Mouse (Mus musculus) MEL (cell line): ENCODE measurements around the gene Rasip1. TPM values are rescaled to one million over a fixed set of nuclear protein-coding genes. Genes with fewer than 3 reads are reported as not detected.
"Not testable (repeated sequence)": the region's sequence is repeated elsewhere in the genome, so short reads cannot be mapped to it uniquely, and the experiment has no call there.

Experiments
- DNase-seq: peaks from one replicate; pipeline ENCODE4 v3.0.0; 2011; ENCODE audit warnings: low read depth, low spot score
- H3K27ac ChIP-seq: 2 replicates; pipeline ENCODE4 v1.5.1; 2012; ENCODE audit warnings: low read depth, mild to moderate bottlenecking, control low read depth, low read length, moderate library complexity; ENCODE audit not compliant: control insufficient read depth
- H3K27me3 ChIP-seq, 2 experiments: fragments of 150-350 bp in 1 of 2; sonication (generic) in 1 of 2; 2 replicates each; pipeline ENCODE4 v1.6.1; 2012; ENCODE audit warnings: low read length in 2 of 2, mild to moderate bottlenecking in 2 of 2, improper control_type of control experiment in 1 of 2, moderate library complexity in 1 of 2; ENCODE audit not compliant: insufficient read depth in 2 of 2, control insufficient read depth in 1 of 2
- H3K36me3 ChIP-seq, 2 experiments: 2 replicates each; pipeline ENCODE4 v1.6.1; 2012 to 2014; ENCODE audit warnings: low read length in 2 of 2, improper control_type of control experiment in 1 of 2, inconsistent platforms in 1 of 2, mild to moderate bottlenecking in 1 of 2; ENCODE audit not compliant: insufficient read depth in 2 of 2, control insufficient read depth in 1 of 2
- H3K4me1 ChIP-seq, 2 experiments: fragments of 150-350 bp in 1 of 2; sonication (generic) in 1 of 2; 2 replicates each; pipeline ENCODE4 v1.6.1; 2012; ENCODE audit warnings: low read length in 2 of 2, improper control_type of control experiment in 1 of 2, mild to moderate bottlenecking in 1 of 2; ENCODE audit not compliant: insufficient read depth in 2 of 2, control insufficient read depth in 1 of 2
- H3K4me3 ChIP-seq, 2 experiments: fragments of 150-350 bp in 1 of 2; sonication (generic) in 1 of 2; 2 replicates each; pipeline ENCODE4 v1.5.1; 2012; ENCODE audit warnings: low read depth in 2 of 2, low read length in 2 of 2, mild to moderate bottlenecking in 2 of 2, moderate library complexity in 2 of 2, control low read depth in 1 of 2, improper control_type of control experiment in 1 of 2; ENCODE audit not compliant: control insufficient read depth in 1 of 2, insufficient read depth in 1 of 2
- H3K79me2 ChIP-seq: 2 replicates; pipeline ENCODE4 v1.6.1; 2012; ENCODE audit warnings: mild to moderate bottlenecking, low read length, moderate library complexity; ENCODE audit not compliant: control insufficient read depth, poor library complexity, insufficient read depth
- H3K9ac ChIP-seq: 2 replicates; pipeline ENCODE4 v1.6.1; 2012; ENCODE audit warnings: low read depth, mild to moderate bottlenecking, control low read depth, low read length, moderate library complexity; ENCODE audit not compliant: control insufficient read depth, poor library complexity, severe bottlenecking
- H3K9me3 ChIP-seq: fragments of 150-350 bp; sonication (generic); replicated peaks from 2 replicates; pipeline ENCODE4 v1.6.1; 2012; ENCODE audit warnings: mild to moderate bottlenecking, low read length, improper control_type of control experiment, moderate library complexity; ENCODE audit not compliant: insufficient read depth
- BHLHE40 ChIP-seq: IDR thresholded peaks from 2 replicates; pipeline ENCODE4 v1.6.1; 2012; ENCODE audit warnings: low read depth, mild to moderate bottlenecking, inconsistent platforms, low read length, improper control_type of control experiment, borderline replicate concordance
- CHD1 ChIP-seq: IDR thresholded peaks from 2 replicates; pipeline ENCODE4 v1.6.1; 2012; ENCODE audit warnings: low read depth, mild to moderate bottlenecking, inconsistent platforms, low read length, improper control_type of control experiment
- CTCF ChIP-seq, 3 experiments: IDR thresholded peaks in 2 of 3; conservative IDR thresholded peaks in 1 of 3; 2 replicates each; pipeline ENCODE4 v1.5.1; 2011 to 2012; ENCODE audit warnings: low read length in 3 of 3, low read depth in 2 of 3, mild to moderate bottlenecking in 2 of 3, improper control_type of control experiment in 1 of 3, inconsistent platforms in 1 of 3, mixed read lengths in 1 of 3, moderate library complexity in 1 of 3; ENCODE audit not compliant: control insufficient read depth in 1 of 3, insufficient read depth in 1 of 3, poor library complexity in 1 of 3, severe bottlenecking in 1 of 3
- EP300 ChIP-seq, 2 experiments: IDR thresholded peaks; 2 replicates each; pipeline ENCODE4 v1.6.1; 2011; ENCODE audit warnings: improper control_type of control experiment in 2 of 2, low read length in 2 of 2, low read depth in 1 of 2, mild to moderate bottlenecking in 1 of 2
- GABPA ChIP-seq: IDR thresholded peaks from 2 replicates; pipeline ENCODE4 v1.6.1; 2012; ENCODE audit warnings: low read depth, mild to moderate bottlenecking, inconsistent platforms, low read length, improper control_type of control experiment, moderate library complexity
- HCFC1 ChIP-seq: IDR thresholded peaks from 2 replicates; pipeline ENCODE4 v1.6.1; 2012; ENCODE audit warnings: low read depth, mild to moderate bottlenecking, inconsistent platforms, low read length, improper control_type of control experiment, moderate library complexity
- KAT2A ChIP-seq: conservative IDR thresholded peaks from 2 replicates; pipeline ENCODE4 v1.6.1; 2012; ENCODE audit warnings: low read depth, low read length, improper control_type of control experiment, inconsistent platforms
- MAX ChIP-seq: IDR thresholded peaks from 2 replicates; pipeline ENCODE4 v1.6.1; 2011; ENCODE audit warnings: low read length, improper control_type of control experiment
- MAZ ChIP-seq: IDR thresholded peaks from 2 replicates; pipeline ENCODE4 v1.6.1; 2012; ENCODE audit warnings: low read depth, mild to moderate bottlenecking, inconsistent platforms, low read length, improper control_type of control experiment
- MYB ChIP-seq: IDR thresholded peaks from 2 replicates; pipeline ENCODE4 v1.6.1; 2011; ENCODE audit warnings: mild to moderate bottlenecking, low read depth, low read length, improper control_type of control experiment
- NRF1 ChIP-seq: IDR thresholded peaks from 2 replicates; pipeline ENCODE4 v1.6.1; 2014; ENCODE audit warnings: low read depth, mild to moderate bottlenecking, inconsistent platforms, low read length, improper control_type of control experiment, moderate library complexity; ENCODE audit not compliant: poor library complexity, insufficient read depth, severe bottlenecking
- POLR2A ChIP-seq, 2 experiments: IDR thresholded peaks; 2 replicates each; pipeline ENCODE4 v1.6.1; 2011 to 2012; ENCODE audit warnings: low read length in 2 of 2, mild to moderate bottlenecking in 2 of 2, control low read depth in 1 of 2, improper control_type of control experiment in 1 of 2, low read depth in 1 of 2, moderate library complexity in 1 of 2; ENCODE audit not compliant: control insufficient read depth in 1 of 2, insufficient read depth in 1 of 2, poor library complexity in 1 of 2
- POLR2AphosphoS5 ChIP-seq: IDR thresholded peaks from 2 replicates; pipeline ENCODE4 v1.6.1; 2012; ENCODE audit warnings: low read depth, borderline replicate concordance, mild to moderate bottlenecking, inconsistent platforms, low read length, moderate library complexity, mixed read lengths
- RAD21 ChIP-seq: IDR thresholded peaks from 2 replicates; pipeline ENCODE4 v1.6.1; 2011; ENCODE audit warnings: mild to moderate bottlenecking, low read depth, low read length, improper control_type of control experiment
- SMC3 ChIP-seq: IDR thresholded peaks from 2 replicates; pipeline ENCODE4 v1.6.1; 2011; ENCODE audit warnings: low read depth, low read length, improper control_type of control experiment
- USF2 ChIP-seq, 2 experiments: IDR thresholded peaks; 2 replicates each; pipeline ENCODE4 v1.6.1; 2011 to 2012; ENCODE audit warnings: improper control_type of control experiment in 2 of 2, low read length in 2 of 2, borderline replicate concordance in 1 of 2, inconsistent platforms in 1 of 2, low read depth in 1 of 2, mild to moderate bottlenecking in 1 of 2; ENCODE audit not compliant: insufficient read depth in 1 of 2
- polyA plus RNA-seq, 2 experiments: library from polyadenylated mRNA; stranded (reverse) in 1 of 2; unstranded in 1 of 2; fragments of >175 nt in 1 of 2; fragments of >200 nt in 1 of 2; gene quantifications; 2 replicates each; pipeline versions ENCODE4 v1.2.1 to v1.2.4; 2012; ENCODE audit warnings: low replicate concordance in 2 of 2, low read depth in 1 of 2; ENCODE audit not compliant: insufficient read length in 2 of 2, insufficient read depth in 1 of 2, missing spikeins in 1 of 2
- total RNA-seq: library from RNA; depleted of rRNA; stranded (reverse); fragments of 300-350 nt; gene quantifications from 2 replicates; pipeline ENCODE4 v1.2.3, GENCODE M21; 2012

Gene Rasip1
- total and polyA plus RNA-seq, 3 experiments, result 0.65 to 1.1 TPM; not detected in 1

DNA sequence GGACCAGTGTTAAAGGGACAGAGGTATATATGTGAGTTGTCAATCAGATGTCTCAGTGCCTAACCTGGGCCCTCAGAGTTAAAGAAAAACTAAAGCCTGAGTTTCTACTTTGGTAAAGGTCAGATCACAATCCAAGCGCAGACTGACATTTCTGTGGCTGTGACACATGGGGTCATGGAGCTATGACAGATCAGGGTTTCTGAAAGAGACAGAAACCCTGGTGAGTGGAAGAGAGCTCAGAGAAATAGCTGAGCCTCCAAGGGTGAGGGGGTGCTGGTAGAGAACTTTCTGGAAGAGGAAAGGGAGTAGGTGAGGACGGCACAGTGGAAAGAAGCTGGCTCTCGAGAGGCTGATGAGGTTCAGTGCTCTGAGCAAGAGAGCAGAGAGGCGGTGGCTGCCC, 19.4 kb downstream of the Rasip1 start:
- Histone ChIP-seq H3K27me3 (peaks cover 0 to 1% of the 10 kb centered on the region in 2 experiments; a peak in 1 of 4 replicates), H3K4me1 (no peaks in the 10 kb centered on the region)
- TF ChIP-seq CTCF (IDR thresholded peaks at IDR 0.05 in 2 of 3, conservative IDR thresholded peaks at IDR 0.05 in 1 of 3; ENCODE audit: control insufficient read depth in 1 of 3, insufficient read depth in 1 of 3, low read depth in 2 of 3, low read length in 3 of 3, poor library complexity in 1 of 3, severe bottlenecking in 1 of 3) (no peak), HCFC1 (no peak), MAX (no peak)

DNA sequence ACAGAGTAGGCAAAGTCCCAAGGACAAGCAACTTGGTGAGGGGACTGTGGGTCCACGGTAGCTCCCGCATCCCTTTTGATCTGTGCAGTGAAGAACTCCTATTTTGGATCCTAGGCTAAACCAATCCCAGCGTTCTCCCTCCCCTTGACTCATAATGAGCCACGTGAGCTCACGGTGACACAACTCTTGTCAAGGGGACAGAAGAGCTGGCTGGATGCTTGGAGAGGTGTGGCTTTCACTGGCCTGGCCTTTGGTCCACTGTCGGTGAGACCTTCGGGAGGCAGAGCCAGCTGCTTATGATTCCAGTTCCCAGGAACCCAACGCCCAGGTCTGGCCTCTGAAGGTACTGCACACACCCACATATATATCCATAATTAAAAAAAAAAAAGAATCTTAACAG, 22.1 kb downstream of the Rasip1 start:
- no peak overlapping the region for H3K4me3 ChIP-seq
- no peak overlapping the region for H3K27ac ChIP-seq
- H3K9me3 ChIP-seq, result no peaks in the 10 kb centered on the region
- H3K27me3 ChIP-seq, result peaks cover 0 to 1% of the 10 kb centered on the region in 2 experiments; a peak in 1 of 4 replicates
- no peak for DNase-seq
- no peaks in the 10 kb centered on the region for H3K36me3 ChIP-seq
- no peaks in the 10 kb centered on the region for H3K79me2 ChIP-seq
- no peak overlapping the region for H3K9ac ChIP-seq
- TF ChIP-seq MYB (no peak), POLR2AphosphoS5 (no peak), NRF1 (no peak), KAT2A (no peak), GABPA (no peak), POLR2A (IDR thresholded peaks at IDR 0.05; ENCODE audit: control insufficient read depth in 1 of 2, insufficient read depth in 1 of 2, low read depth in 1 of 2, low read length in 2 of 2, poor library complexity in 1 of 2) (no peak), BHLHE40 (no peak), USF2 (IDR thresholded peaks at IDR 0.05; ENCODE audit: borderline replicate concordance in 1 of 2, insufficient read depth in 1 of 2, low read depth in 1 of 2, low read length in 2 of 2) (no peak), MAZ (no peak), SMC3 (no peak), CHD1 (no peak), RAD21 (no peak), EP300 (IDR thresholded peaks at IDR 0.05; ENCODE audit: low read depth in 1 of 2, low read length in 2 of 2) (no peak)
- H3K4me1 ChIP-seq, result no peaks in the 10 kb centered on the region

More for the DNA sequence above, 19.4 kb downstream of the Rasip1 start:
- Histone ChIP-seq H3K79me2 (no peaks in the 10 kb centered on the region), H3K36me3 (no peaks in the 10 kb centered on the region), H3K9ac (no peak overlapping the region), H3K27ac (no peak overlapping the region), H3K9me3 (no peaks in the 10 kb centered on the region), H3K4me3 (no peak overlapping the region)
- DNase-seq, result no peak

DNA sequence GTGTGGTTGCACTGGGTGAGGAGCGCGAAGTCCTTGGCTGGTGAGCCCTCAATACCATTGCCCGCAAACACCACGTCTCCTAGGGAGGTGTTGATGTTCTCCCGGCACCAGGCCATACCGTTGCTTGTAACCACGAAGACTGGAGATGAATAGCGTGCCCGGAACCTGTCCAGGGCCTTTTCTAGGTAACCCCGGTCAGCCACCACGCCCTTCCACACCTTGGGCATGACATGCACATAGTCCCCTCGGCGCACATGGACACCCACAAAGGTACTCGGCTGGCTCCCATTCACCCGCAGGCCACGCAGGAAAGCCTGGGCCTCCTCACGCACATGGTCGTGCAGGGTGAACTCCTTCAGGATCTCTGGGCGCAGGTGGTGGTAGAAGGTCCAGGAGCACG, 23.2 kb downstream of the Rasip1 start:
- not testable (repeated sequence) for H3K27ac ChIP-seq, H3K27me3 ChIP-seq, H3K9me3 ChIP-seq, DNase-seq, H3K36me3 ChIP-seq, H3K9ac ChIP-seq, H3K4me1 ChIP-seq, H3K79me2 ChIP-seq, H3K4me3 ChIP-seq
